Mouse (Mus musculus) adrenal gland, adult 18-20 months (tissue): ENCODE measurements around the gene Hunk. TPM values are rescaled to one million over a fixed set of nuclear protein-coding genes. Genes with fewer than 3 reads are reported as not detected.

Source experiments
- DNase-seq, 2 experiments: peaks; one replicate each; pipeline ENCODE4 v3.0.0; 2021 to 2022; ENCODE audit warnings: low spot score in 2 of 2
- total RNA-seq, 2 experiments: library from RNA; stranded (reverse); gene quantifications; 1 replicate in 1 of 2; 2 replicates in 1 of 2; pipeline ENCODE4 v1.2.3; 2021

Hunk gene
- total RNA-seq, 2 experiments from 2014 or later: 2.8 to 3.7 TPM

DNA sequence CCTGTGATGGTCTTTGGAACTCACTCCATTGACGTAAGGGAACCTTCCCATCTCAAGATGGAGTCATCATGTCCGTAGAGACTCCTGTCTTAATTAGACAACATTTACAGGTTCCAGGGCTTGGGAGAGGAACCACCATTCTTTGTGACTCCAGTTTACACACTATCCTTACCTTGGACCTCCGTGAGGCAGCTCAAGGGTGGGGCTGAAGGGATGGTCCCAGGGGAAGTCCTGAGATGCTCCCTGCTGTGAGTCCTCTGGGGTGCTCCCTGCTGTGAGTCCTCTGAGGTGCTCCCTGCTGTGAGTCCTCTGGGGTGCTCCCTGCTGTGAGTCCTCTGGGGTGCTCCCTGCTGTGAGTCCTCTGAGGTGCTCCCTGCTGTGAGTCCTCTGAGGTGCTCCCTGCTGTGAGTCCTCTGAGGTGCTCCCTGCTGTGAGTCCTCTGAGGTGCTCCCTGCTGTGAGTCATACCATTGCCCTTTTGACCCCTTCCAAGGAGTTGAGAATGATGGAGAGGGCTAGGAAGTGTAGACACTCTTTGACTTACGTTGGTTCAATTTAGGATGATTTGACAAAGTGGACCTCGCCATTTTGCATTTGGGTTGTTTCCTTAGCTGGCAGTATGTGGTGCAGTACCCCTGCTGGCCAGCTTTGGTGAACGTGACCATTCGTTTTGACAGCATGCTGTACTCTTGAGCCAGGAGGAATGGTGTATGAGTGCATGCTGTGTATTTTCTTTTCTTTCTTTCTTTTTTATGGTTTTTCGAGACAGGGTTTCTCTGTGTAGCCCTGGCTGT, 42.2 kb downstream of the Hunk start:
- DNase-seq: no peak

- no peak for DNase-seq
Measured at GRCm38 (mm10) chr16:90433551-90433950, 47.7 kb downstream of the Hunk start.

- no peak for DNase-seq
Measured at GRCm38 (mm10) chr16:90435231-90435630, 49.4 kb downstream of the Hunk start.

DNA sequence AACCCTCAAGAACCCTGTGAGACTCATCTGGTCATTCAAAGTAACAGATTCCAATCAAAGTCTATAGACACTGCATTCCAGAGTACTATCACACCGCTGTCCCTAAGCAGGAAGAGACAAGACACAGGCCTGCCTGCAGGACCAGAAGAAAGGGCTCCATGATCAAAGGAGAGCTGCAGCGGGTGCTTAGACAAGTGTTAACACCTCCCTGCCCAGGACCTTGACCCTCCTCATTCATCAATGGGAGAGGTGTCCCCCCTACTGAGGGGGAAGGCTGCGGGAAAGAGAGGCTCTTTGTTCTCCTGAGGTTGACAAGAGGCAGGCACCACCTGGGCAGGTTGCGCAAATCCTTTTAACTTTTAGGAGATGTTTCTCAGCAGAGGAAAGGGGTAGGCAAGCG, 51.5 kb downstream of the Hunk start:
- no peak for DNase-seq

DNA sequence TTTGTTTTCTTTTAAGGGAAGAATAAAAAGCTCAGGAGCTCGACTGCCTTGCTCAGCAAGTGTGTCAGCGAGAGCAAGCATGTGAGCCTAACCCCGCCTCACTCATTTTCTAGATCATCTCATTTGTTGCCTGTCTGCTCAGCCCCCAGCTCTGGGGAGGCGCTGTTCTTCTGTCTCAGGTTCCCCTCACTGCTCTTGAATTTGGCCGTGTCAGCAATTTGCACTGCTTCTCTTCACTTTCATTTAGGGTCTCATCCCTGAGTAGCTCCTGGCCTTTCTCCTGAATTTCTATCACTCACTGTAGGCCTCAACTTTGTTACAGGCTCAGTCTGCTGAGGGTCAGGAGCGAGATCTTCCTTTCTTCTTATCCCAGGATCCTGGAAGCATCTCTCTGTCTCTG, 53.7 kb downstream of the Hunk start:
- DNase-seq: no peak

- DNase-seq: no peak
Measured at GRCm38 (mm10) chr16:90440654-90441053, 54.8 kb downstream of the Hunk start.

DNA sequence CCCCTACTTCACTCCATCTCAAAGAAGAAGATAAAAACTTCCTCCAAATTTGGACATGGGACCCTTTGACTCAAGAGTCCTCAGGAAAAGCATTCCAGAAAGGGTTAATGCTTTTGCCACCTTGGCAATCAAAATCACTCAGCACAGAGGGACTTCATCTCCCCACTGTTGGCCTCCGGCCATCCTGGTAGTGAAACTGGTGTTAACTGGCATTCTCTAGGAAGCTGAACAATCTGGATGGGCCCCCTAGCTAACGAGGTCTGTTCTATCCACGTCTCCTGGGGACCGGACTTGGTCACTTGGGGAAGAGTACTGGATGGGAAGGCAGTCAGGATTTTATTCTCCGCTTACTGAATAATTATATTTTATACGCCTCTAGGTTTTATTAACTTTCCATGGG, 57.2 kb downstream of the Hunk start:
- no peak for DNase-seq

- DNase-seq: no peak
Measured at GRCm38 (mm10) chr16:90453197-90453596, 67.4 kb downstream of the Hunk start.

DNA sequence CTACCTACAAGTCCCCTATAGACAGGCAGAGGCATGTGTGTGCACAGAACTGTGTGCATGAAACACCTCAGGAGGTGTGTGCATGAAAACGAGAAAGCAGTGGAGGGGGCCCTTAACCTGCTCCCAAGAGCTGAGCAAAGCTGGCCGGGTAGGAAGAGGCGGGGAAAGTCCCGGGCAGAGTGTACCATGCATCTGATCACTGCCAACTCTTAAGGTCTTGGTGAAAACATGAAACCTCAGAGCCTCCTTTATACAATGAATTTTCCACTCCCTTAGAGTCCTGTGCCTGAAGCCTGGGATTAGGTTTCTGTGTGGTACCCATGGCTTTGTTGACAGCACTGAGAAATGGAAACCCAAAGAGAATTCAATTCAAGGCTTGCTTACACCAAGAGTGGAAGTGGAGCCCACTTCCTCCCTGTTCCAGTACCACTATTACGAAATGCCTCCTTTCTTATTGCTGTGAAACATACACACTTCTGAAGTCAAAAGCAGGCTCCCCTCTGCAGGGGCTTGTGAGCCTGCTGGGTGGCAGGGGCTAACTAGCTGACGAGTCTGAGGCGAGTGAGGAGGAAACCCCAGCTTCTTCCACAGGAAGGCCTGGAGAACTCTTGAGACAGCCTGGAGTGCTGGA, 70.8 kb downstream of the Hunk start:
- DNase-seq: no peak

DNA sequence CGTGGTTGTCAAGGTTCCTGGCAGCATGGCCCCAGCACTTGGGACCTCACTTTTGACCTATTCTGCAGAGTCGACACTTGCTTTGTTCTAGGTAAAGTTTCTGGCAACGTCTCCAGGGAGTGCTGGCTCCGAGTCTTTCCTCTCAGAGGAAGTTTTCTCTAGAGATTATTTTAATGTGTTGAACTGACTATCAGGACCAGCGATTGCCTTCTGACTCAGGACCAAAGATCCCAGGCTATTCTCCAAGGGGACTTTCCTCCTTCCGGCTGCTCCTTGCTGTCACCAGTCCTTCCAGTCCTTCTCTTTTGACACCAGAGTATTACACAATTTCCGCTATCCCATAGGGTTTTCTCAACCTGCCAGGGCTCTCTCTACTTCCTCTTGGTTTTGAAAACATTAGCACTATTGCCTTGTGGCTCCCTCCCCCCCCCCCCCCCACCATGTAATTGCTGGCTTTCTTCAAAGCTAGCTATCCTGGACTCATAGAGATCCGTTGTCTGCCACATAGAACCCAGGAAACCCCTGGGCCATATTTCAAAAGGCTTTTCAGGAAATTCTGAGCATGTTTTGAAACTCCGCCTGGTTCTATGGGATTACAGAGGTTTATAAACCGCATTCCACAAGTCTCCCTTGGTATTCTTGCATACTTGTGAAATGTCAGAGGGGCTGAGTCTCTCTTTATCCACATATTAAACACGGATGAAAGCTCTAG, 73.2 kb downstream of the Hunk start:
- DNase-seq: no peak

DNA sequence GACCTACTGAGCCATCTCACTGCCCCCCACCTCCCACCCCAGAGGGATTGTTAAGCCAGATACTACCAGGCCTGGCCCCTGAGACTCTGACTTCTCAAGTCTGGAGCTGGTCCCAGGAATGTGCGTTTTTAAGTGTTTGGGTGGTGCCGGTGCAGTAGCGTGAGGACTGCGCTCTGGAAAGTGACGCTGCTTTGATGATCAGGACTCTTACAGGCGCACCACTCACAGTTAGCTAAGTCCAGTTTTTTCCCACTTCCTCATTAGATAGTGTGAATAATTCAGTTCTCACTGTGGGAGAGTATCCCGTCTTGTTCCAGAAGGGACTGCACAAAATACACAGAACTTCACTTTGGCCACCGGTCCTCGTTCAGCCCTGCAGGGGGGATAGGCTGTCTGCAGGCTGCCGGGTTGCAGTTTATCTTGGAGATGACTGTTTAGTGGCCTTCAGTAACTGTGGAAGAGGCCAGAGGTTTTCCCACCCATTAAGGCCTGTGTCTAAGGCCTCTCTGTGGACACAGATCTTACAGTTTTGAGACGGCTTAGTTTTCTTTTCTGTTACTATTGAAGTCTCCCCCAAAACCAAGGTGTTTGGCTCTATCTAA, 75.6 kb downstream of the Hunk start:
- no peak for DNase-seq

- DNase-seq: no peak
Measured at GRCm38 (mm10) chr16:90462728-90463275, 77.0 kb downstream of the Hunk start.

GRCm38 (mm10) chr16:90465154-90465553, 79.3 kb downstream of the Hunk start:
- DNase-seq: no peak

- no peak for DNase-seq
Measured at GRCm38 (mm10) chr16:90468286-90468685, 82.5 kb downstream of the Hunk start.

DNA sequence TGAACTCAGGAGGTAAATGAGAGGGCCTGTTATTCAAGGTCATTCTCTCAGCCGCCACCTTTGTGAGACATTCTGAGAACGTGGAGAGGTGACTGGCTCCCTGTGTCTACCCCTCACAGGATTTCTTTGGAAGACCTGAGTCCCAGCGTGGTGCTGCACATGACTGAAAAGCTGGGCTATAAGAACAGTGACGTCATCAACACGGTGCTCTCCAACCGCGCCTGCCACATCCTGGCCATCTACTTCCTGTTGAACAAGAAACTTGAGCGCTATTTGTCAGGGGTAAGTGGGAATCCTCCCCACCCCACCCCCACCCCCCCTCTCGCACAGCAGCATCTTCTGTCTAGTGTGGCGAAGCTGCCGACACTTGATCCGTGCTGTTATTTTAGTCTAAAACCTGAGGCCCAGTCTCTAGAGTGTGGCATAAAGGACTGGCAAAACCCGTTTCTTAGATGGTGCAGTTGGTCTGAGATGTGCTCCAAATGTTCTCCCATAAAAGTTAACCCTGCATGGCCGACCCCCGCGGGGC, 90.0 kb downstream of the Hunk start:
- no peak for DNase-seq

- no peak for DNase-seq
Measured at GRCm38 (mm10) chr16:90481612-90482011, 95.8 kb downstream of the Hunk start.

DNA sequence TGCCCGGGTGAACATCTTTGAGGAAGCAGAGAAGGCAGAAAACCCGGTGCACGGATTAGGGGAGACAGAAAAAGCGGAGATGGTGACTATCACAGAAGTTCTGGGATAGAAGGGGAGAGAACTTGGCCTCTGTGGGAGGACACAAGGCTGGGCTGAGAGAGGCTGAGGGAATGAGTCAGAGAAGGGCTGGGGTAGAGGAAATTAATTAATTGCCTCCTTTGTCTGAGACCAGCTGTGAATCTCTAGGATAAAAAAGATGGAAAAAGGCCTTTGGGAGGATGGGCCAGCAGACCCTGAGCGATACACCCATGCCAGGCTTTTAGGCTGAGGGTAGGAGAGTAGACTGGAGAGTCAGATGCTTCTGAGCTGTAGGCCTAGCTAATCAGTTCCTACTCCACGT, 97.5 kb downstream of the Hunk start:
- DNase-seq: no peak

GRCm38 (mm10) chr16:90485125-90485524, 99.3 kb downstream of the Hunk start:
- no peak for DNase-seq

GRCm38 (mm10) chr16:90485599-90485998, 99.8 kb downstream of the Hunk start:
- DNase-seq: no peak

- DNase-seq: no peak
Measured at GRCm38 (mm10) chr16:90490066-90490465, 104.3 kb downstream of the Hunk start.

DNA sequence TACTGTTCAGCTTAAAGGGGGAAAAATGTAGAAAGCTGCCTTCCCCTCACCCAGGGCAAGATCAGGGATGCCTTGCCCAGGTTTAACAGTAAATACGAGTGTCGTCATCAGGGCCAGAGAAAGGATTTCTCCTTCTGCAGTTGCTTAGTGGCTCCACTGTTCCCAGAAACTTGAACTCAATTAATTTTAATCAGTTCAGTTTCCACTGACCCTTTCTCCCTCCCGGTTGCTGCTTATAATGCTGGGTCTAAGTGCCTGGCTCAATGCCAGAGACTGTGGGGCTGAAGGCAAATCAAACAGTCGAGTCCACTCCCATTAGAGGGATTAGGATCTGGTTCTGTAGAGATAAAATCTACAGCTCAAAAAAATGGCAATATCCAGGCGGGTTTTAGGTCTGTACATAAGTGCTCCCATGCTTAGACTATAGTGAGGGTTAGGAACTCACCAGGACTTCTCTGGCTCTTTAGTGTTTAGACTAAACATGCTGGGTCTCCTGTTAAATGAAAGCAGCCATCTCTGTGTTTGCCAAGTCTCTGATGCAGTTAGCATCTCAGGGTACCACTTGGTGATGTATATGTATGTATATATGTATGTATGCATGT, 106.2 kb downstream of the Hunk start:
- no peak for DNase-seq
